ENCODE assay signal across 7 mouse cellular contexts in the genomic region with DNA sequence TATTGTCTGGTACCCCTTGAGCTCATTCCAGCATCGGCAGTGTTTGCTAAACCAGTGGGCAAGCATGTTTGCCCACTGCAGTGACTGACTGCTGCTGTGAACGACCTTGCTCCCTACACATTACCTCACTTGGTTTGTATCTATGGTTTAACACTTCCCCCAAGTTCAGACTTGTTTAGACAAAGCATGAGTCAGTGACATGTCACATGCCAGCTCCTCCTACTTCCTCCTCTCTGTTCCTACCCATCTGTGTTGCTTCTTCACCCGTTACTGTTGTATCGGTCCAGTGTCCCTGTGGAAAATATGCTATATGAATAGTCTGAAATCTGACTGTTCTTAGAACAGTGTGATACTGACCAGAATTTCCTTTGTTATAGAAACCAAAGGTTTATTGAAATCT. TPM values are rescaled to one million over a fixed set of nuclear protein-coding genes. Genes with fewer than 3 reads are reported as not detected.
DNase-seq lines count a peak whose midpoint lies in the region; ATAC-seq and TF ChIP-seq lines count a peak whose summit lies in the region.

No protein-coding gene starts in this region.

- H3K4me1 ChIP-seq in thymus, adult 2 months (replicated peaks; ENCODE audit: control insufficient read depth, insufficient read depth, low read length) = peaks cover 9% of the 10 kb centered on the region
- peaks cover 16% of the 10 kb centered on the region for H3K4me1 ChIP-seq in lung, embryonic 15.5 days

- ATAC-seq in common myeloid progenitor, adult 5-6 weeks (replicated peaks; ENCODE audit: low read depth, poor library complexity, severe bottlenecking) = peak; percentile 89
- ATAC-seq in lung, embryonic 15.5 days (ENCODE audit: borderline replicate concordance, extremely low read depth, low FRiP score, low TSS enrichment) = peak; percentile 67

- H3K4me2 ChIP-seq in lung, embryonic 15.5 days = no peak overlapping the region

- H3K9ac ChIP-seq in lung, embryonic 15.5 days = no peak overlapping the region

- H3K36me3 ChIP-seq in thymus, adult 2 months (ENCODE audit: control insufficient read depth, insufficient read depth, low read length) = peaks cover 29% of the 10 kb centered on the region
- H3K36me3 ChIP-seq in lung, embryonic 15.5 days = no peaks in the 10 kb centered on the region

- WGBS in thymus, adult 2 months = 24% methylated on average over 4 of the region's 4 CpGs
- 14% methylated on average over 4 of the region's 4 CpGs for WGBS in lung, embryonic 15.5 days

- peak overlapping the region; percentile 9; the same call in 1 of the 2 replicates for H3K27ac ChIP-seq in thymus, adult 2 months (ENCODE audit: control insufficient read depth, insufficient read depth, low read length)
- peak overlapping the region; percentile 25; the same call in 1 of the 2 replicates for H3K27ac ChIP-seq in lung, embryonic 15.5 days

- no peaks in the 10 kb centered on the region for H3K9me3 ChIP-seq in lung, embryonic 15.5 days

- H3K27me3 ChIP-seq in thymus, adult 2 months (ENCODE audit: control insufficient read depth, insufficient read depth, low read length) = no peaks in the 10 kb centered on the region
- H3K27me3 ChIP-seq in lung, embryonic 15.5 days = no peaks in the 10 kb centered on the region

- no peak for TF ChIP-seq POLR2A in thymus, adult 2 months (IDR thresholded peaks at IDR 0.05; ENCODE audit: control insufficient read depth, extremely low read depth, insufficient read depth, low read length, poor library complexity)

- DNase-seq in thymus, adult 2 months = no peak
- DNase-seq in thymus, postnatal 25 days = no peak
- no peak for DNase-seq in cerebellum, postnatal 36 days
- no peak for DNase-seq in adrenal gland, adult 18-20 months (ENCODE audit: low spot score in 2 of 2)
- no peak for DNase-seq in layer of hippocampus, postnatal 10 days (ENCODE audit: low spot score in 2 of 2)

- TF ChIP-seq CTCF in thymus, adult 2 months (IDR thresholded peaks at IDR 0.05; ENCODE audit: borderline replicate concordance, control insufficient read depth, extremely low read depth, insufficient read depth, low read length, poor library complexity) = no peak

- H3K4me3 ChIP-seq in thymus, adult 2 months (ENCODE audit: control insufficient read depth, insufficient read depth, low read length) = no peak overlapping the region
- H3K4me3 ChIP-seq in lung, embryonic 15.5 days = no peak overlapping the region

RNA-seq across cellular contexts. Expression of a gene that starts 44.8 kb away (rescaled TPM):
- 65.1 and 72.8 TPM in 2 replicates for polyA plus RNA-seq in thymus, adult 2 months (2012; rRNA removed)
- 102 and 110 TPM in 2 replicates for total RNA-seq in common myeloid progenitor, adult 5-6 weeks (2017)
- 28.9 and 29.3 TPM in 2 replicates for polyA plus RNA-seq in lung, embryonic 15.5 days (2015; fragmentation: Nextera tagmentation; extraction: Ambion mirVana)
- total RNA-seq in adrenal gland, adult 18-20 months (2021) = 100 to 1,000 TPM; 100 to 148 TPM
- 100 to 1,000 TPM; 120 to 158 TPM for total RNA-seq in layer of hippocampus, postnatal 10 days (2021)

RNA-seq across cellular contexts. Expression of a gene that starts 56.0 kb away (rescaled TPM):
- polyA plus RNA-seq in thymus, adult 2 months (2012; rRNA removed) = 186 and 232 TPM in 2 replicates
- total RNA-seq in common myeloid progenitor, adult 5-6 weeks (2017) = 41.7 and 51.8 TPM in 2 replicates
- polyA plus RNA-seq in lung, embryonic 15.5 days (2015; fragmentation: Nextera tagmentation; extraction: Ambion mirVana) = 208 and 219 TPM in 2 replicates
- 100 to 1,000 TPM; 480 to 761 TPM for total RNA-seq in adrenal gland, adult 18-20 months (2021)
- 100 to 1,000 TPM; 262 to 270 TPM for total RNA-seq in layer of hippocampus, postnatal 10 days (2021)

RNA-seq across cellular contexts. Expression of a gene that starts 59.6 kb away (rescaled TPM):
- 17.2 and 19.5 TPM in 2 replicates for polyA plus RNA-seq in thymus, adult 2 months (2012; rRNA removed)
- total RNA-seq in common myeloid progenitor, adult 5-6 weeks (2017) = 46.6 and 54.3 TPM in 2 replicates
- 1.2 and 1.5 TPM in 2 replicates for polyA plus RNA-seq in lung, embryonic 15.5 days (2015; fragmentation: Nextera tagmentation; extraction: Ambion mirVana)
- under 1 TPM in 1 of 2 experiments, not detected in 1; 0.83 TPM for total RNA-seq in adrenal gland, adult 18-20 months (2021)
- under 1 TPM; 0.36 to 0.43 TPM for total RNA-seq in layer of hippocampus, postnatal 10 days (2021)

Comparison
In these comparisons a context has a peak if more than half of its experiments do, and no peak if none do; other contexts are left out.
1. RNA of a gene that starts 59.6 kb away (total RNA-seq): 46.6 to 54.3 TPM in common myeloid progenitor, adult 5-6 weeks; 0.83 TPM in adrenal gland, adult 18-20 months and 0.36 to 0.43 TPM in layer of hippocampus, postnatal 10 days; every median in the first group is over 10 times any median in the second.